Mouse (Mus musculus): Measurements from ENCODE around the gene Gjc1. TPM values are rescaled to one million over a fixed set of nuclear protein-coding genes. Genes with fewer than 3 reads are reported as not detected.

Gene Gjc1
- polyA plus RNA-seq, 1 experiment from 2014 or later: 39.0 TPM

DNA sequence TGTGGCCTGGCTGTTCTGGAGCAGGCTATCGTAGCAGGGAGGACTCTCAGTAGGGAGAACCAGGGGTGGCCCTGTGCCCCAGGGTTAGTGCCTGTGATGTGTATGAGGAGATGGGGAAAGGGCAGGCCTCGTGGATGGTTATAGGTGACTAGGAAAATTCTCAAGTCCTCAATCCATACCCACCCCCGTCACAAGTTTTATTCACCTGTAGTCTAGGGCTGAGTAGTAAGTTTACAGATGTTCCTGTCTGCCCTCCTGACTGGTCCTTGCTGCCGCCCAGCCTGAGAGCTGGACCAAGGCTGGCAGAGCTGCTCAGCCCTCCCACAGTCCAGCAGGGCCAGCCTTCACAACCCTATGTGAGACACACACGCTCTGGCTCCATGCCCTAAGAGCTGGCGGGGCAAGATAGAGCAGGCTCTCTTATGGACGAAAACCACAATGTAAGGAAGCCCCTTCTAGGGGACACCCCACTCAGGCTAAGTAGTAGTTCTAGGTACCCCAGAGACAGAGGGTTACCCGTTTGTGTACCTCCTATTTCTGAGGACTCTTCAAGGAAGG lies 40.3 kb downstream of the Gjc1 start:
- no peaks in the 10 kb centered on the region for H3K9me3 ChIP-seq
- ATAC-seq (ENCODE audit: insufficient read depth, low FRiP score, low read depth): no peak
- H3K4me1 ChIP-seq: peaks cover 22% of the 10 kb centered on the region
- no peaks in the 10 kb centered on the region for H3K36me3 ChIP-seq
- H3K27ac ChIP-seq: no peak overlapping the region
- no peak overlapping the region for H3K4me2 ChIP-seq
- no peak overlapping the region for H3K4me3 ChIP-seq (replicated peaks)
- no peak overlapping the region for H3K9ac ChIP-seq
- H3K27me3 ChIP-seq (replicated peaks): no peaks in the 10 kb centered on the region
- WGBS: 81% methylated on average over 8 of the region's 8 CpGs

DNA sequence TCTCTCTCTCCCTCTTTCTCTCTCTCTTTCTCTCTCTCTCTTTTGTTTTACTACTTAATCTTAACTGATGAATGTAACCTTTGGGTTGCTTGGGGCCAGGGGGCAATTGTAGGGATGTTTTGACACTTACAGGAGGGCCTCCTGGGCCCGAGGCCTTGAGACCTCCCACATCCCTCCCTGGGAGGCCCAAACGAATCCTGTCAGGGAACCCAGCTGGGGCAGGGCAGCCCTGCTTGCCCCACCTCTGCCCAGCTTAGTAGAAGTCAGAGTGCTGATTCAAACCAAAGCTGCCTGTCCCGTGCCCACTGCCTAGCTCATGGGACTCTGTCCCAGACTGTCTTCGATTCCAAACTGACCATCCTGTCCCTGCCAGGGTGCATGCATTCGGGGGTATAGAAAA lies 40.9 kb downstream of the Gjc1 start:
- no peak overlapping the region for H3K4me3 ChIP-seq (replicated peaks)
- H3K4me1 ChIP-seq: peaks cover 22% of the 10 kb centered on the region
- H3K4me2 ChIP-seq: no peak overlapping the region
- ATAC-seq (ENCODE audit: insufficient read depth, low FRiP score, low read depth): no peak
- H3K9ac ChIP-seq: no peak overlapping the region
- no peaks in the 10 kb centered on the region for H3K27me3 ChIP-seq (replicated peaks)
- no peaks in the 10 kb centered on the region for H3K9me3 ChIP-seq
- 48% methylated on average over 5 of the region's 5 CpGs for WGBS
- H3K36me3 ChIP-seq: no peaks in the 10 kb centered on the region
- H3K27ac ChIP-seq: no peak overlapping the region

DNA sequence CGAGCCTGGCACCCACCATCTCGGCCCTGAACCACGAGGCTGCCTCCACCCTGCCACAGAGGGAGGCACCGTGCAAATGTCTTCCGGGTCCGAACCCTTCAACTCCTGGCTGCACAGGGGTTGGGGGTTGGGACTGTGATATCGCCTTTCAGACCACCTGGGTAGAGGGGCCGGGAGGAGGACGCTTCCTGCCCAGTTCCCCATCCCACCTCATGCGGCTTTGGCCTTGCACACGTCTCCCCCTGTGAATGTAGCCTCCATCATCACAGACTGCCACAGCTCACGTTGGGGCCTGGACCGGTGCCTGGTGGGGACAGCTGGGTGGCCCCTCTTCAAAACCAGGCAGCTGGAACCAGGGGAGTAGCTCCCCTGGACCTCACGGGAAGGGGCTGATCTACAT lies 41.3 kb downstream of the Gjc1 start:
- H3K9ac ChIP-seq: no peak overlapping the region
- H3K4me3 ChIP-seq (replicated peaks): no peak overlapping the region
- ATAC-seq (ENCODE audit: insufficient read depth, low FRiP score, low read depth): no peak
- H3K27me3 ChIP-seq (replicated peaks): no peaks in the 10 kb centered on the region
- H3K27ac ChIP-seq: no peak overlapping the region
- peak overlapping the region; percentile 59 for H3K4me2 ChIP-seq
- 36% methylated on average over 14 of the region's 14 CpGs for WGBS
- H3K4me1 ChIP-seq: peaks cover 22% of the 10 kb centered on the region
- H3K36me3 ChIP-seq: no peaks in the 10 kb centered on the region
- H3K9me3 ChIP-seq: no peaks in the 10 kb centered on the region

DNA sequence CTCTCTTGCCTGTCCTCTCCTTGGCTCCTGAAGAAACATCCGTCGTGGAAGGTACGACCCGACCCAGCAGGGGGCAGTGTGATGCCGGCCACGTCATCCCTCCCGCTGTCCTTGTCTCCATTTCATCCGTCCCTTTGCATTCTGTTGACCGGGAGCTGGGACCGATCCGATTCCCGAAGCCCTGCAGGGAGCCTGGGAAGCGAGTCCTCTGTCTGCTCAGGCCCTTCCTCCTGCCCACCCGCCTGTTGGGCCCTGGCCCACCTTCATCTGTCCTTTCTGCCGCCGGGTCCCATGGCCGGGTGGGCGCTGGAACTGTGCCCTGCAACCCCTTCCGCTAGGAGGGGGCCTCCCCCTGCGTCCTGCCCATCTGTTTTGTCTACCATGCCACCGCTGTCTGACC lies 41.9 kb downstream of the Gjc1 start:
- Histone ChIP-seq H3K36me3 (no peaks in the 10 kb centered on the region), H3K9ac (no peak overlapping the region), H3K4me3 (replicated peaks) (peak overlapping the region; percentile 32), H3K27me3 (replicated peaks) (peaks cover 4% of the 10 kb centered on the region; the same call in 1 of the 2 replicates), H3K9me3 (no peaks in the 10 kb centered on the region), H3K4me2 (peak overlapping the region; percentile 59), H3K27ac (no peak overlapping the region), H3K4me1 (peaks cover 22% of the 10 kb centered on the region)
- WGBS: 32% methylated on average over 21 of the region's 21 CpGs
- ATAC-seq (ENCODE audit: insufficient read depth, low FRiP score, low read depth): no peak

DNA sequence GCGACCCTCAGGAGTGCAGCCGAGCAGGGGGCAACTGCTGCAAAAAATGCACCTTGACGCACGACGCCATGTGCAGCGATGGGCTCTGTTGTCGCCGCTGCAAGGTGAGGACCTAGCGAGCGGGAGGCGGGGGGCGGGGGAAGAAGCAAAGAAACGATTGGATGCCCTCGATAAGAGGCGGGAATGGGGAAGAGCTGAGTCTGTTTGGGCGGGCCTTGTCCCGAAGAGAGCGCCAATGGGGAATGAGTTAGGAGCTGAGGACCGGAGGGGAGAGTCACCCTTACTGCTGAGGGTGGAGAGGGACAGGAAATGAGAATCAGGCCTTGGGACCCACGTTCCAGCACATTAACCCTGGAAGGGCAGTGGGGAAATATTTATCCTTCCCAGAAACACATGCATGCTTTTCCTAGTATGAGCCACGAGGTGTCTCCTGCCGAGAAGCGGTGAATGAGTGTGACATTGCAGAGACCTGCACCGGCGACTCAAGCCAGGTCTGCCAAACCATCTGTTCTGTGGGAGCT lies 44.8 kb downstream of the Gjc1 start:
- WGBS: under 1% methylated on average over 25 of the region's 25 CpGs
- Histone ChIP-seq H3K4me3 (replicated peaks) (peak overlapping the region; percentile 69), H3K27me3 (replicated peaks) (peaks cover 4% of the 10 kb centered on the region; the same call in 1 of the 2 replicates), H3K4me1 (peaks cover 30% of the 10 kb centered on the region), H3K4me2 (peak overlapping the region; percentile 100), H3K9ac (peak overlapping the region; percentile 58; the same call in 1 of the 2 replicates), H3K36me3 (no peaks in the 10 kb centered on the region), H3K9me3 (no peaks in the 10 kb centered on the region), H3K27ac (peak overlapping the region; percentile 87)
- peak; percentile 90 for ATAC-seq (ENCODE audit: insufficient read depth, low FRiP score, low read depth)

DNA sequence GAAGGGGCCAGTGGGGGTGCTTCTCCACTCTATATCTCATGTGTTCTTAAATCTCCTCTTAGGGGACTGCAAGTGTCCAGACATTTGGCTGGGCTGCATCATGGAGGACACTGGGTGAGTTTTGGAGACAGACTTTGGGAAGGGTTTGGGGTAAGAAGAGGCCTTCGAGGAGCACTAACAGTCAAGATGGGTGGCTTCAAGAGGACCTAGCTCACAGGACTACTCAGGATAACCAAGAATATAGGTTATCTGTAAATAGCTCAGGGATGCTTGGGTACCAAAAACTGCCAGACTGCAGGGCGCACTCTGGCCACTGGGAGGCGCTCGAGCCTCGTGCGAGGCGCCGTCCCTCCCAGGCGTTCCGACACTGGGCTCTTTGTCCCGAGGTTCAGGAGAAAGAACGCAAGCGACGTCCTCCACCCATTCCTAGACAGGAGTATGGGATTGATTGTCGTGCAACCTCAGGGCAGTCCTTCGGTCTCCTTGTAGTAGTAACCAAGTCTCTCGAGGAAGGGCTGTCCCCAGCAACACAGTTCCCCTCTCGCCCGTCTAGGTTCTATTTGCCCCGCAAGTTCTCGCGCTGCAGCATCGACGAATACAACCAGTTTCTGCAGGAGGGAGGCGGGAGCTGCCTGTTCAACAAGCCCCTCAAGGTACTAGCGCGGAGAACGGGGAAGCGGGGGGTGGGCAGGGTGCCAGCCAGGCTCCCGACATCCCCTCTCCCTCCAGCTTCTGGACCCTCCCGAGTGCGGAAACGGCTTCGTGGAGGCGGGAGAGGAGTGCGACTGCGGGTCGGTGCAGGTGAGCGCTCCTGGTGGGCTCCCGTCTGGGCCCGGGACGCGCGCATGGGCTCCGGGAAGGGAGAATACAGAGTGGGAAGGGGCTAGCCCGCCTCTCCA lies 45.5 kb downstream of the Gjc1 start:
- Histone ChIP-seq H3K9ac (peak overlapping the region; percentile 58), H3K36me3 (no peaks in the 10 kb centered on the region), H3K4me3 (replicated peaks) (peak overlapping the region; percentile 69), H3K27ac (peak overlapping the region; percentile 87), H3K9me3 (no peaks in the 10 kb centered on the region), H3K4me2 (peak overlapping the region; percentile 100), H3K27me3 (replicated peaks) (peaks cover 4% of the 10 kb centered on the region; the same call in 1 of the 2 replicates), H3K4me1 (peaks cover 31% of the 10 kb centered on the region)
- WGBS: under 1% methylated on average over 42 of the region's 46 CpGs
- ATAC-seq (ENCODE audit: insufficient read depth, low FRiP score, low read depth): peak; percentile 1; the same call in 1 of the 2 replicates

DNA sequence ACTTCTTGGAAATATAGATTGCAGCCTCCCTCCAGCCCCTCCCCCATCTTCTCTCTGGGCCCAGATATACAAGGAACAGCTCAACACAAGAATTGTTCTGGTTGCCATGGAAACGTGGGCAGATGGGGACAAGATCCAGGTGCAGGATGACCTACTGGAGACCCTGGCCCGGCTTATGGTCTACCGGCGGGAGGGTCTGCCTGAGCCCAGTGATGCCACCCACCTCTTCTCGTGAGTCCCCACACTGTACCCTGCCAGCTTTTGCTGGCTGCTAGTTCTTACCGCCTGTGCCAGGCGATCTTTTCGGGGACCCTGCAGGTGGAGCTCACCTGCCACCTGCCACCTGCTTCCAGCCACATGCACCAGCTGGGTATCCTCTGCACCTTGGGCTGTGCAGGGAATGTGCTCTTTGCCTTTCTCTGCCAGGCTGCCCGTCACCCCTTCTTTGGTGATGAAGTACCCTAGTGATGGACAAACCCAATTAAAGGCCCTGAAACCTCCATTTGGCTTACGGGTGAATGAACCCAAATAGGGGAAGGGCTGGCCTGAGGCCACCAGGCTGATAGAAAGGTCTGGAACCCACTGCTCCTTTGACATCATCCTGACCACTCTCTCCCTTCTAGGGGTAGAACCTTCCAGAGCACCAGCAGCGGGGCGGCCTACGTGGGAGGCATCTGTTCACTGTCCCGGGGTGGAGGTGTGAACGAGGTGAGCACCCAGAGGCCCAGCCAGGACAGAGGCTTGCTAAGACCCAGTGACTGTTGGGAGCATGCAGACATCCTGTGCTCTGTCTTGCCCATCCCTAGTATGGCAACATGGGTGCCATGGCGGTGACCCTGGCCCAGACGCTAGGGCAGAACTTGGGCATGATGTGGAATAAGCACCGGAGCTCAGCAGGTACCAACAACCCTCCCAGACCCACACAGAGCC lies 46.5 kb downstream of the Gjc1 start:
- no peaks in the 10 kb centered on the region for H3K36me3 ChIP-seq
- no peaks in the 10 kb centered on the region for H3K9me3 ChIP-seq
- H3K4me2 ChIP-seq: no peak overlapping the region
- H3K9ac ChIP-seq: no peak overlapping the region
- ATAC-seq (ENCODE audit: insufficient read depth, low FRiP score, low read depth): no peak
- no peak overlapping the region for H3K27ac ChIP-seq
- whole genome bisulfite sequencing: 63% methylated on average over 18 of the region's 18 CpGs
- H3K4me1 ChIP-seq: peaks cover 31% of the 10 kb centered on the region
- H3K27me3 ChIP-seq (replicated peaks): peaks cover 4% of the 10 kb centered on the region; the same call in 1 of the 2 replicates
- no peak overlapping the region for H3K4me3 ChIP-seq (replicated peaks)

DNA sequence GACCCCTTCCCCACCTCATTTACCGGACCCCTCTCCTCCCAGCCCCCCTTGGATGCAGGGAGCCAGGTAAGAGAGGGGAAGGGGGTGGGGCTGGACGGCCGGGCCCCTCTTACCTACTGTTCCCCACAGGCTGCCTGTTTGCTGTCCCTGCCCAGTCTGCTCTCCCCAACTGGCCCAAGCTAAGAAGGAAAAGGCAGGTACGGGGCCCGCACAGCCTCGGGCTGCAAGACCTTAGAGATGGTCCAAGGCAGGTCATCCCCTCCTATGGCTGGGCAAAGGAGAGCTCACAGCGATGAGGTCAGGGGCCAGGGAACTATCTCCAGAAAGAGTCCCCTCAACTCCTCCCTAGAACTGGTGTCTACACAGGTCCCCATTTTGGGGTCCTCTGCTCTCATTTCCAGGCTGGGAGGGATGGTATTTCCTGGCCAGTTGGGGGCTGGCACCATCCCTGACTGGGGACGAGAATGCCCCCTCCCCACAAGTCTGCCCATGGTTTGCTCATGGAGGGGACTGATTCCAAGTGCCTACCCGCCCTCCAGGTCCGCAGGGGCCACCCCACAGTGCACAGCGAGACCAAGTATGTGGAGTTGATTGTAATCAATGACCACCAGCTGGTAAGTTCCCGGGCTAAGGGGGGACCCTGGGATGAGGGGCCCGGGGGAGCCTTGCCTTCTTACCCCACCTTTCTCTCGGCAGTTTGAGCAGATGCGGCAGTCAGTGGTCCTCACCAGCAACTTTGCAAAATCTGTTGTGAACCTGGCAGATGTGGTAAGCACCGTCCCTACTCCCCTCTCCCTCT lies 47.4 kb downstream of the Gjc1 start:
- 31% methylated on average over 16 of the region's 16 CpGs for WGBS

DNA sequence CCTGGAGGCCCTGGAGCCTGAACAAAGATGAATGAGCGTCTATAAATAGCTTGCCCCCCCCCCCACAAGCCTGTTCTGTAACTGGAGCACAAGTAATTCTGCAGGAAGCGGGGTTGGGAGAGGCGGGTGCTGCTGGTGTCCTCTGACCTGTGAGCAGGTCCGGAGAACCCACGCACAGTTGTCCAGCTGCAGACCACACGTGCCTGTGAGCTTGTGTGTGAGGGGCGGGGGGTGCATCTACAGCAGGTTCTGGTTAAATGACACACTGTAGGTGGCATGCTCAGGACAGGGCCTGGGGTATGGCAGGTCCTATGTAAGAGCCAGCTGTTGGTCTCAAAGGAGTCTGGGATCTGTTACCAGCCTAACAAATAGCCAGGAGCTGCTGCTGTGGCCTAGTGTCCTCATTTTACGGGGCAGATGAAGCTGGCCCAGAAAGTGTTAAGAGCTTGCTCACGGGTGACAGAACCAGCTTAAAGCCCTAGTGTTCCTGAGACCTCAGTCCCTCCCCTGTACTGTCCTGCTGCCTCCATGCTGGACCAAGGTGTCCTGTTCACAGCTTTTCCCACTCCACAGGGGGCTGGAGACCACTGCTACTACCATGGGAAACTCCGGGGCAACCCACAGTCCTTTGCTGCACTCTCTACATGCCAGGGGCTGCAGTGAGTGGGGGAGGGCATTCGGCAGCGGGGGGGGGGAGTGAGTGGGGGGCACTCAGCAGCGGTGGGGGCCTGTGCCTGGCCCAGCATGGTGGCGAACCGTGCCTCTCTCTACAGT lies 48.7 kb downstream of the Gjc1 start:
- no peak overlapping the region for H3K4me3 ChIP-seq (replicated peaks)
- WGBS: 26% methylated on average over 15 of the region's 15 CpGs
- no peak overlapping the region for H3K9ac ChIP-seq
- peaks cover 4% of the 10 kb centered on the region; the same call in 1 of the 2 replicates for H3K27me3 ChIP-seq (replicated peaks)
- no peak for ATAC-seq (ENCODE audit: insufficient read depth, low FRiP score, low read depth)
- H3K27ac ChIP-seq: no peak overlapping the region
- peaks cover 22% of the 10 kb centered on the region; the same call in 1 of the 2 replicates for H3K4me1 ChIP-seq
- no peak overlapping the region for H3K4me2 ChIP-seq
- no peaks in the 10 kb centered on the region for H3K36me3 ChIP-seq
- H3K9me3 ChIP-seq: no peaks in the 10 kb centered on the region

More for the DNA sequence above, 47.4 kb downstream of the Gjc1 start:
- Histone ChIP-seq H3K4me2 (no peak overlapping the region), H3K36me3 (no peaks in the 10 kb centered on the region), H3K27ac (no peak overlapping the region), H3K4me1 (peaks cover 22% of the 10 kb centered on the region), H3K27me3 (replicated peaks) (peaks cover 4% of the 10 kb centered on the region; the same call in 1 of the 2 replicates), H3K4me3 (replicated peaks) (no peak overlapping the region), H3K9me3 (no peaks in the 10 kb centered on the region), H3K9ac (no peak overlapping the region)
- ATAC-seq (ENCODE audit: insufficient read depth, low FRiP score, low read depth): no peak

DNA sequence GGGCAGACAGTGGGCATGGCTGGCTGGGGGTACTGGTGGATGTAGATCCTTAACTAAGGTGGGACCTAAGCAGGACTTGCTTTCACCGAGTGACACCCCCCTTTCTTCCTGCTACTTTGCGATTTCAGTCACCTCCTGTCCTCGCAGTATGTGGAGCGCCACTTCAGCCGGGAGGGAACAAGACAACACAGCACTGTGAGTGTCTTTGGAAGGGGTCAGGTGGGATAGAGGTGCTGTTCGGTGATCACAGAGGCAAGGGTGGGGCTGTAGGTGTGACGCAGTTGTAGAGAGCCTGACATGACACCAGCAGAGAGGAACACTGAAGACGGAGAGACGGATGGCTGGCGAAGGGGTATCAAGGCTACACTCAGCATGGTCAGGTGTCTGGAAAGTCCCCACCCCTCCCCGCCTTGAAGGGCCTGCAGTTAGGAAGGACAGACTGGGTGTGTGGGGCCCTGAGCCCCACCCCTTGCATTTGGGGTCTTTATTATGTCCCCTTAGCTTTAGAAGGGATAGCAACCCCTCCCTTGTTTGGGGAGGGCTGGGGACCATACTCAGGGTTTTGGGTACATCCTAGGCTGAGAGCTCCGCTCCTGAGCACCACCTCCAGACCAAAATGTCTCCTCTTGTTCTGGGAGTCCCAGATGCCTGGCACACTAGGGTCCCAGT lies 49.4 kb downstream of the Gjc1 start:
- WGBS: 73% methylated on average over 12 of the region's 12 CpGs
- ATAC-seq (ENCODE audit: insufficient read depth, low FRiP score, low read depth): no peak

More for the DNA sequence above, 49.4 kb downstream of the Gjc1 start:
- no peak overlapping the region for H3K27ac ChIP-seq
- no peaks in the 10 kb centered on the region for H3K9me3 ChIP-seq
- H3K9ac ChIP-seq: no peak overlapping the region
- peaks cover 4% of the 10 kb centered on the region; the same call in 1 of the 2 replicates for H3K27me3 ChIP-seq (replicated peaks)
- no peak overlapping the region for H3K4me3 ChIP-seq (replicated peaks)
- H3K4me1 ChIP-seq: peaks cover 18% of the 10 kb centered on the region; the same call in 1 of the 2 replicates
- H3K36me3 ChIP-seq: no peaks in the 10 kb centered on the region
- H3K4me2 ChIP-seq: no peak overlapping the region

Data from stomach, embryonic 15.5 days (tissue).